Mouse (Mus musculus) splenic B cell, adult 2 months (primary cell): ENCODE measurements around the gene Cryab.

Experiments used
- DNase-seq: peaks from one replicate; pipeline ENCODE4 v3.0.0-alpha.2; 2011; ENCODE audit warnings: low read depth, low spot score
- H3K27me3 ChIP-seq: 2 replicates; pipeline ENCODE4 v1.6.1; 2012; ENCODE audit warnings: mild to moderate bottlenecking, low read length, moderate library complexity, mixed read lengths; ENCODE audit not compliant: control insufficient read depth, poor library complexity, insufficient read depth, severe bottlenecking
- H3K36me3 ChIP-seq: 2 replicates; pipeline ENCODE4 v1.6.1; 2012; ENCODE audit warnings: mild to moderate bottlenecking, low read length, moderate library complexity, mixed read lengths; ENCODE audit not compliant: control insufficient read depth, poor library complexity, insufficient read depth, severe bottlenecking

Gene Cryab

GRCm38 (mm10) chr9:50798368-50798767, 47.2 kb downstream of the Cryab start:
- H3K27me3 ChIP-seq, result no peaks in the 10 kb centered on the region
- peaks cover 6% of the 10 kb centered on the region for H3K36me3 ChIP-seq
- DNase-seq, result no peak

- Histone ChIP-seq H3K27me3 (no peaks in the 10 kb centered on the region), H3K36me3 (peaks cover 2% of the 10 kb centered on the region; the same call in 1 of the 2 replicates)
- DNase-seq, result peak; percentile 80
These were observed 49.9 kb downstream of the Cryab start for GRCm38 (mm10) chr9:50800985-50801384.

- H3K27me3 ChIP-seq, result no peaks in the 10 kb centered on the region
- no peak for DNase-seq
These were observed 52.0 kb downstream of the Cryab start for GRCm38 (mm10) chr9:50803055-50803671.

More at GRCm38 (mm10) chr9:50803055-50803671, 52.0 kb downstream of the Cryab start:
- peaks cover 2% of the 10 kb centered on the region; the same call in 1 of the 2 replicates for H3K36me3 ChIP-seq
